Mouse (Mus musculus) heart, embryonic 15.5 days (tissue): ENCODE measurements at regions not wholly inside any gene's neighbourhood (a gene's known extent, or its start where the extent isn't known, plus 50 kb on each side); places are given as distances from the start of the nearest gene placed in this dataset.

Experiments used
- ATAC-seq: fragments of 200-750 bp; cut with Nextera tagmentation; replicated peaks from 2 replicates; pipeline ENCODE4 v1.8.0; 2017; ENCODE audit warnings: low read depth, moderate TSS enrichment; ENCODE audit not compliant: insufficient number of reproducible peaks, insufficient read depth, low FRiP score
- H3K27ac ChIP-seq: fragments of 300-500 bp; sonication (generic); 2 replicates; pipeline ENCODE4 v1.5.1; 2015; ENCODE audit warnings: mild to moderate bottlenecking, inconsistent platforms
- H3K27me3 ChIP-seq: fragments of 300-500 bp; sonication (generic); 2 replicates; pipeline ENCODE4 v1.6.1; 2015; ENCODE audit warnings: inconsistent platforms
- H3K36me3 ChIP-seq: fragments of 300-500 bp; sonication (generic); 2 replicates; pipeline ENCODE4 v1.6.1; 2015; ENCODE audit warnings: mild to moderate bottlenecking, inconsistent platforms
- H3K4me1 ChIP-seq: fragments of 300-500 bp; sonication (generic); replicated peaks from 2 replicates; pipeline ENCODE4 v1.6.1; 2015; ENCODE audit warnings: inconsistent platforms
- H3K4me2 ChIP-seq: fragments of 300-500 bp; sonication (generic); 2 replicates; pipeline ENCODE4 v1.6.1; 2015; ENCODE audit warnings: inconsistent platforms, mild to moderate bottlenecking, moderate library complexity
- H3K4me3 ChIP-seq: fragments of 300-500 bp; sonication (generic); 2 replicates; pipeline ENCODE4 v1.5.1; 2015; ENCODE audit warnings: mild to moderate bottlenecking, inconsistent platforms
- H3K9ac ChIP-seq: fragments of 300-500 bp; sonication (generic); 2 replicates; pipeline ENCODE4 v1.6.1; 2015; ENCODE audit warnings: mild to moderate bottlenecking, inconsistent platforms
- H3K9me3 ChIP-seq: fragments of 300-500 bp; sonication (generic); replicated peaks from 2 replicates; pipeline ENCODE4 v1.6.1; 2016; ENCODE audit warnings: inconsistent platforms
- WGBS: fragments of 180-500 bp; shearing (Covaris S2); methylation state at CpG from one replicate; pipeline ENCODE4 v1.1.7; 2015; ENCODE audit warnings: mixed read lengths; 5-methylcytosine and 5-hydroxymethylcytosine counted together

- ATAC-seq = no peak
- 29% methylated on average over 4 of the region's 4 CpGs for WGBS
- H3K9me3 ChIP-seq = no peaks in the 10 kb centered on the region
Observed at GRCm38 (mm10) chr8:116167874-116168273, 336.9 kb upstream of the Dynlrb2 start.

GRCm38 (mm10) chr8:116164989-116165299, 339.8 kb upstream of the Dynlrb2 start:
- 29% methylated on average over 8 of the region's 8 CpGs for WGBS
- no peak overlapping the region for H3K4me2 ChIP-seq
- 0 out of 2 replicates have a peak, but pooled peaks cover 9% of the 10 kb centered on the region for H3K27me3 ChIP-seq
- H3K27ac ChIP-seq = no peak overlapping the region
- H3K9ac ChIP-seq = no peak overlapping the region
- no peak for ATAC-seq
- H3K36me3 ChIP-seq = no peaks in the 10 kb centered on the region
- H3K4me1 ChIP-seq = no peaks in the 10 kb centered on the region
- no peaks in the 10 kb centered on the region for H3K9me3 ChIP-seq
- H3K4me3 ChIP-seq = no peak overlapping the region

More at GRCm38 (mm10) chr8:116167874-116168273, 336.9 kb upstream of the Dynlrb2 start:
- no peak overlapping the region for H3K9ac ChIP-seq
- no peaks in the 10 kb centered on the region for H3K36me3 ChIP-seq
- H3K27ac ChIP-seq = no peak overlapping the region
- H3K27me3 ChIP-seq = 0 out of 2 replicates have a peak, but pooled peaks cover 9% of the 10 kb centered on the region
- no peak overlapping the region for H3K4me2 ChIP-seq
- no peaks in the 10 kb centered on the region for H3K4me1 ChIP-seq
- H3K4me3 ChIP-seq = no peak overlapping the region

GRCm38 (mm10) chr8:116164190-116164988, 340.4 kb upstream of the Dynlrb2 start:
- ATAC-seq = no peak
- Histone ChIP-seq H3K27me3 (0 out of 2 replicates have a peak, but pooled peaks cover 9% of the 10 kb centered on the region), H3K36me3 (no peaks in the 10 kb centered on the region), H3K4me2 (no peak overlapping the region), H3K9me3 (no peaks in the 10 kb centered on the region), H3K9ac (no peak overlapping the region), H3K27ac (no peak overlapping the region), H3K4me3 (no peak overlapping the region), H3K4me1 (no peaks in the 10 kb centered on the region)
- 65% methylated on average over 5 of the region's 5 CpGs for WGBS

- H3K9ac ChIP-seq = no peak overlapping the region
- no peaks in the 10 kb centered on the region for H3K9me3 ChIP-seq
- no peak overlapping the region for H3K4me2 ChIP-seq
- H3K4me3 ChIP-seq = no peak overlapping the region
- no peaks in the 10 kb centered on the region for H3K4me1 ChIP-seq
- H3K27me3 ChIP-seq = 0 out of 2 replicates have a peak, but pooled peaks cover 7% of the 10 kb centered on the region
- ATAC-seq = no peak
- H3K36me3 ChIP-seq = no peaks in the 10 kb centered on the region
- H3K27ac ChIP-seq = no peak overlapping the region
- WGBS = 56% methylated on average over 5 of the region's 5 CpGs
Observed at GRCm38 (mm10) chr8:116160932-116161331, 343.8 kb upstream of the Dynlrb2 start.

- ATAC-seq = no peak; the same call in 1 of the 2 replicates
- Histone ChIP-seq H3K4me2 (no peak overlapping the region), H3K27ac (no peak overlapping the region), H3K9me3 (no peaks in the 10 kb centered on the region), H3K36me3 (no peaks in the 10 kb centered on the region), H3K27me3 (no peaks in the 10 kb centered on the region), H3K9ac (no peak overlapping the region), H3K4me3 (no peak overlapping the region), H3K4me1 (no peaks in the 10 kb centered on the region)
- WGBS = 45% methylated on average over 13 of the region's 13 CpGs
Observed at GRCm38 (mm10) chr8:116143687-116144573, 360.8 kb upstream of the Dynlrb2 start.

- no peak for ATAC-seq
- Histone ChIP-seq H3K27me3 (no peaks in the 10 kb centered on the region), H3K4me1 (no peaks in the 10 kb centered on the region), H3K27ac (no peak overlapping the region), H3K36me3 (no peaks in the 10 kb centered on the region), H3K9ac (no peak overlapping the region), H3K4me3 (no peak overlapping the region), H3K9me3 (no peaks in the 10 kb centered on the region), H3K4me2 (no peak overlapping the region)
- 62% methylated on average over 5 of the region's 5 CpGs for WGBS
Observed at GRCm38 (mm10) chr8:116141363-116141762, 363.4 kb upstream of the Dynlrb2 start.

GRCm38 (mm10) chr8:116139934-116140333, 364.8 kb upstream of the Dynlrb2 start:
- H3K4me3 ChIP-seq = no peak overlapping the region
- no peaks in the 10 kb centered on the region for H3K36me3 ChIP-seq
- no peaks in the 10 kb centered on the region for H3K27me3 ChIP-seq
- H3K9me3 ChIP-seq = no peaks in the 10 kb centered on the region
- no peaks in the 10 kb centered on the region for H3K4me1 ChIP-seq
- H3K9ac ChIP-seq = no peak overlapping the region
- ATAC-seq = no peak
- H3K27ac ChIP-seq = no peak overlapping the region
- H3K4me2 ChIP-seq = no peak overlapping the region
- 91% methylated on average over 1 of the region's 1 CpGs for WGBS

- Histone ChIP-seq H3K4me1 (no peaks in the 10 kb centered on the region), H3K4me2 (no peak overlapping the region), H3K36me3 (no peaks in the 10 kb centered on the region), H3K9me3 (no peaks in the 10 kb centered on the region), H3K27ac (no peak overlapping the region), H3K4me3 (no peak overlapping the region), H3K9ac (no peak overlapping the region), H3K27me3 (no peaks in the 10 kb centered on the region)
- WGBS = 65% methylated on average over 2 of the region's 2 CpGs
- no peak for ATAC-seq
Observed at GRCm38 (mm10) chr8:116137765-116138164, 367.0 kb upstream of the Dynlrb2 start.

GRCm38 (mm10) chr8:116133503-116133902, 371.3 kb upstream of the Dynlrb2 start:
- no peaks in the 10 kb centered on the region for H3K4me1 ChIP-seq
- H3K9ac ChIP-seq = no peak overlapping the region
- H3K27me3 ChIP-seq = no peaks in the 10 kb centered on the region
- no peak overlapping the region for H3K27ac ChIP-seq
- H3K9me3 ChIP-seq = no peaks in the 10 kb centered on the region
- no peaks in the 10 kb centered on the region for H3K36me3 ChIP-seq
- WGBS = 44% methylated on average over 2 of the region's 2 CpGs
- ATAC-seq = peak; percentile 55; the same call in 1 of the 2 replicates
- no peak overlapping the region for H3K4me3 ChIP-seq
- H3K4me2 ChIP-seq = no peak overlapping the region

GRCm38 (mm10) chr8:116133084-116133483, 371.7 kb upstream of the Dynlrb2 start:
- H3K36me3 ChIP-seq = no peaks in the 10 kb centered on the region
- no peak overlapping the region for H3K27ac ChIP-seq
- H3K9ac ChIP-seq = no peak overlapping the region
- no peaks in the 10 kb centered on the region for H3K4me1 ChIP-seq
- no peak overlapping the region for H3K4me2 ChIP-seq
- H3K9me3 ChIP-seq = no peaks in the 10 kb centered on the region
- no peaks in the 10 kb centered on the region for H3K27me3 ChIP-seq
- 75% methylated on average over 3 of the region's 3 CpGs for WGBS
- no peak for ATAC-seq
- H3K4me3 ChIP-seq = no peak overlapping the region

GRCm38 (mm10) chr8:116120067-116120466, 384.7 kb upstream of the Dynlrb2 start:
- Histone ChIP-seq H3K27me3 (peaks cover 7% of the 10 kb centered on the region; the same call in 1 of the 2 replicates), H3K9ac (no peak overlapping the region), H3K4me1 (peaks cover 10% of the 10 kb centered on the region), H3K4me2 (no peak overlapping the region), H3K4me3 (no peak overlapping the region), H3K36me3 (no peaks in the 10 kb centered on the region), H3K27ac (no peak overlapping the region), H3K9me3 (no peaks in the 10 kb centered on the region)
- 76% methylated on average over 13 of the region's 13 CpGs for WGBS
- no peak for ATAC-seq
